Mouse (Mus musculus): ENCODE measurements around the gene Pigw.

Pigw gene

DNA sequence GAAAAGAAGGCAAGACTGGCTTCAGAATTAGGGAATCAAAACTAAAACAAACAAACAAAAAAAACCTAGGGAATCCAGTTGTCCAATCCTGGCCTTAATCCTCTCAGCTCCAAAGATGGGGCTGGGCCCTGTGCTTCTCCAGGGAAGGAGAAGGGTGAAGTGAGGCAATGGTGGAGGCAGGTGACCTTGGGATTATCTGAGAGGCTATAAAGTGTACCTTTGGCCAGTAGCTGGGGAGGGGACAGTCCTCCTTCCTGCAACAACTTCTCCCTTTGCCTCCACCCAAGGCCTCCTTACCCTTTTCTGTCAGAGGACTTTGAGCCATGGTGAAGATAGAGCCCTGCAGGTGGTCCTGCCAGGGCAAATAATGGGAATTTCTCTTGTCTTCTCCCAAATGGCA lies 52.6 kb downstream of the Pigw start:
- no peak for DNase-seq (ENCODE audit: low read depth, low spot score)

Measured in R1 (cell line).